Mouse (Mus musculus): ENCODE measurements at regions not wholly inside any gene's neighbourhood (a gene's known extent, or its start where the extent isn't known, plus 50 kb on each side); places are given as distances from the start of the nearest gene placed in this dataset.

DNA sequence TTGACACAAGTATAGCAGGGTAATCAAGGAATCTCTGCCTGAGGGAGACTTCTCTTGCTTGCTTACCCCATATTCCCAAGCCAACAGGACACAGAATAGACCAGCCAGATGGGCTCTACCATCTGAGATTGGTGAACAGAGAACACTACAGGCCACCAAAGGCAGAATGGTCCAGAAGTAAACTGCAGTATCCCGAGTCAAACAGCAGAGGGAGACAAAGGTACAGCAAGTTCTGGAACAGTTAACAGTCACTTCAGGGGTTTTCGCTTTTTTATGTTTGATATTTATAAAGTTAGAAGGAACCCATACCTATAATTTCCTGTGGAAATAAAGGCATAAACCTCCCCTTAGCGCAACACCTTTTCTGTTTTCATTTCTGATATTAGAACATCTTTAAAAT is 325.5 kb upstream of the 9130204L05Rik start:
- Histone ChIP-seq H3K9ac (ENCODE audit: insufficient read depth, low read depth, low read length, poor library complexity, severe bottlenecking) (no peak overlapping the region), H3K4me3 (ENCODE audit: insufficient read depth in 1 of 2, low read depth in 1 of 2, low read length in 2 of 2, poor library complexity in 1 of 2, severe bottlenecking in 1 of 2) (no peak overlapping the region), H3K4me1 (ENCODE audit: control insufficient read depth in 2 of 2, insufficient read depth in 2 of 2, low read length in 2 of 2, poor library complexity in 1 of 2) (no peaks in the 10 kb centered on the region), H3K27ac (ENCODE audit: insufficient read depth, low read depth, low read length, poor library complexity, severe bottlenecking) (no peak overlapping the region), H3K36me3 (ENCODE audit: control insufficient read depth, insufficient read depth, low read length, poor library complexity, severe bottlenecking) (no peaks in the 10 kb centered on the region), H3K9me3 (ENCODE audit: control insufficient read depth, insufficient read depth, low read depth, low read length) (no peaks in the 10 kb centered on the region)
- DNase-seq (ENCODE audit: low read depth, low spot score), result peak; percentile 15
- in situ Hi-C loops (cut with MboI; ENCODE audit: low sequenced_read_pairs in 2 of 2, unreplicated experiment in 2 of 2), result no loop called here
- no peak for TF ChIP-seq MAFK (IDR thresholded peaks at IDR 0.05; ENCODE audit: insufficient read depth, low read depth, low read length)
- TF ChIP-seq ZNF384 (IDR thresholded peaks at IDR 0.05; ENCODE audit: low read depth, low read length), result no peak
- TF ChIP-seq CHD2 (IDR thresholded peaks at IDR 0.05; ENCODE audit: low read depth, low read length), result no peak
- no peak for TF ChIP-seq ZC3H11A (IDR thresholded peaks at IDR 0.05; ENCODE audit: borderline replicate concordance, low read depth, low read length)
- TF ChIP-seq HCFC1 (IDR thresholded peaks at IDR 0.05; ENCODE audit: borderline replicate concordance, insufficient read depth, low read length), result no peak
